Mouse (Mus musculus) neutrophil, adult 83 days (primary cell): Measurements from ENCODE around the gene Gm21739. TPM values are rescaled to one million over a fixed set of nuclear protein-coding genes. Genes with fewer than 3 reads are reported as not detected.

Experiments used
- total RNA-seq, 2 experiments: library from RNA; stranded (reverse); gene quantifications; one replicate each; pipeline ENCODE4 v1.2.4; 2023

The Gm21739 gene
- not detected for total RNA-seq

DNA sequence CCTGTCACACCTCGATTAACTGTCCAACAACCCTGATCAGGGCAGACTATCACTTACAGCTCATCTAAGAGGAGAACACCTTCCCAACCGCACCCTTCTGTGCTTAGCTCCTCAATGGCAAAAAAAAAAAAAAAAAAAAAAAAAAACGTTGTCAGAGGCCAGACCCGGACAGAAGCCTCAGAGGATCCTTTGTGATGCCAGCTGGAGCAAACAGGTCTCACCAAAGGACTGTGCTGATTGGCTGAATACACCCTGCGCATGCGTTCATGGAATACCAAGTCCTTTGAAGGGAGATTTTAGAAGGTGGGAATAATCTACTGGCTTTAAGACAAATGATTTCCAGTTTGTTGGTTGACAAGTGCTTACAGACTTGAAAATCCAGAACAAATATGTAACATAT, at the start of gene Gm21739:
Gene Gm21739 (minus strand): TSS at position 101 of the 400 bp plus-strand sequence.

